Mouse (Mus musculus) myocyte (in vitro differentiated cells): ENCODE measurements at regions not wholly inside any gene's neighbourhood (a gene's known extent, or its start where the extent isn't known, plus 50 kb on each side); places are given as distances from the start of the nearest gene placed in this dataset.

ENCODE experiments used
- H3K27me3 ChIP-seq: one replicate; pipeline ENCODE4 v1.6.1; 2011; ENCODE audit not compliant: control insufficient read depth, insufficient read depth, insufficient read length
- H3K36me3 ChIP-seq: one replicate; pipeline ENCODE4 v1.6.1; 2011; ENCODE audit not compliant: control insufficient read depth, insufficient read depth
- H3K4me2 ChIP-seq: one replicate; pipeline ENCODE4 v1.6.1; 2011; ENCODE audit warnings: low read depth, control low read depth
- H3K4me3 ChIP-seq: one replicate; pipeline ENCODE4 v1.5.1; 2011; ENCODE audit warnings: mild to moderate bottlenecking, control low read depth, moderate library complexity
- H3K79me2 ChIP-seq: one replicate; pipeline ENCODE4 v1.6.1; 2011; ENCODE audit not compliant: control insufficient read depth, insufficient read depth
- H3ac ChIP-seq: one replicate; pipeline ENCODE4 v1.6.1; 2011; ENCODE audit not compliant: control insufficient read depth, insufficient read length
- CEBPB ChIP-seq: IDR thresholded peaks from 2 replicates; pipeline ENCODE4 v1.6.1; 2011; ENCODE audit warnings: mild to moderate bottlenecking, moderate library complexity; ENCODE audit not compliant: poor library complexity, insufficient read depth, severe bottlenecking
- E2F4 ChIP-seq: IDR thresholded peaks from one replicate; pipeline ENCODE4 v1.6.1; 2011; ENCODE audit warnings: mild to moderate bottlenecking, control low read depth, moderate library complexity; ENCODE audit not compliant: insufficient read depth
- MAX ChIP-seq: IDR thresholded peaks from one replicate; pipeline ENCODE4 v1.6.1; 2011; ENCODE audit warnings: low read depth, mild to moderate bottlenecking, control low read depth
- MYOD1 ChIP-seq, 3 experiments: IDR thresholded peaks; one replicate each; pipeline ENCODE4 v1.6.1; 2011; ENCODE audit warnings: control low read depth in 2 of 3, low read depth in 2 of 3, mild to moderate bottlenecking in 2 of 3, moderate library complexity in 1 of 3; ENCODE audit not compliant: insufficient read length in 2 of 3, control insufficient read depth in 1 of 3
- MYOG ChIP-seq, 3 experiments: IDR thresholded peaks; one replicate each; pipeline ENCODE4 v1.6.1; 2011; ENCODE audit warnings: control low read depth in 2 of 3, low read depth in 2 of 3, mild to moderate bottlenecking in 2 of 3; ENCODE audit not compliant: insufficient read length in 2 of 3, control insufficient read depth in 1 of 3, insufficient read depth in 1 of 3
- POLR2A ChIP-seq: IDR thresholded peaks from one replicate; pipeline ENCODE4 v1.6.1; 2011; ENCODE audit warnings: low read depth, mild to moderate bottlenecking, control low read depth, moderate library complexity; ENCODE audit not compliant: insufficient read length
- POLR2AphosphoS2 ChIP-seq: IDR thresholded peaks from one replicate; pipeline ENCODE4 v1.6.1; 2011; ENCODE audit warnings: low read depth, control low read depth; ENCODE audit not compliant: insufficient read length
- REST ChIP-seq: IDR thresholded peaks from one replicate; pipeline ENCODE4 v1.6.1; 2011; ENCODE audit warnings: mild to moderate bottlenecking, control low read depth, moderate library complexity; ENCODE audit not compliant: insufficient read depth, insufficient read length
- SRF ChIP-seq: IDR thresholded peaks from one replicate; pipeline ENCODE4 v1.6.1; 2011; ENCODE audit warnings: low read depth; ENCODE audit not compliant: control insufficient read depth, insufficient read length
- TCF12 ChIP-seq: IDR thresholded peaks from one replicate; pipeline ENCODE4 v1.6.1; 2011; ENCODE audit warnings: mild to moderate bottlenecking, control low read depth; ENCODE audit not compliant: poor library complexity, insufficient read depth, severe bottlenecking
- TCF3 ChIP-seq: IDR thresholded peaks from one replicate; pipeline ENCODE4 v1.6.1; 2011; ENCODE audit warnings: low read depth, control low read depth; ENCODE audit not compliant: insufficient read length
- USF1 ChIP-seq: IDR thresholded peaks from one replicate; pipeline ENCODE4 v1.6.1; 2011; ENCODE audit warnings: low read depth, mild to moderate bottlenecking, control low read depth, moderate library complexity

DNA sequence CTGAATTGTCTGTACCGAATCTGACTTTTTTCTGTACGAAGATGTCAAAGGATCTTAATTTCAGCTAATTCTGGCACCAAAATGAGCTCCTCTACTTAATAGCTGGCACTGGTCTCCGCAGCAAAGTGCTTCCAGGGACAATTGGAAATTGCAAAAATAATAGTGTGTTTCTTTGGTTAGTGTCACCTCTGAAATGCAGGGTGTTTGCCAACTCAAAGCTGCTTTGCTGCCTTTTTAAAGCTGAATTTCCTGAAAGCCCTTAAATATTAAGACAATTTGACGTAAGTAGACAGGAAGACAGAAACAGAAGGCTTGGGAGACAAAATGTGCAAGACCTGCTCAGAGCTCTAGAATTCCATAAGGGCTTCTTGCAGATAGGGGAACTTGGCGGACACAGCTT is 288.5 kb upstream of the Npvf start:
- Histone ChIP-seq H3ac (no peak overlapping the region), H3K27me3 (peaks cover 6% of the 10 kb centered on the region), H3K36me3 (no peaks in the 10 kb centered on the region), H3K4me2 (no peak overlapping the region), H3K79me2 (no peaks in the 10 kb centered on the region), H3K4me3 (no peak overlapping the region)
- no peak for TF ChIP-seq MYOG (IDR thresholded peaks at IDR 0.05; ENCODE audit: control insufficient read depth in 1 of 3, insufficient read depth in 1 of 3, insufficient read length in 2 of 3, low read depth in 2 of 3)
- TF ChIP-seq E2F4, result no peak
- no peak for TF ChIP-seq MAX
- no peak for TF ChIP-seq REST
- TF ChIP-seq POLR2AphosphoS2, result no peak
- TF ChIP-seq POLR2A, result no peak
- TF ChIP-seq USF1, result no peak
- no peak for TF ChIP-seq TCF3
- no peak for TF ChIP-seq SRF
- no peak for TF ChIP-seq MYOD1 (IDR thresholded peaks at IDR 0.05; ENCODE audit: control insufficient read depth in 1 of 3, insufficient read length in 2 of 3, low read depth in 2 of 3)
- no peak for TF ChIP-seq CEBPB
- no peak for TF ChIP-seq TCF12

GRCm38 (mm10) chr6:50948061-50948460 is 293.8 kb upstream of the Npvf start:
- H3K27me3 ChIP-seq, result peaks cover 12% of the 10 kb centered on the region
- H3K4me2 ChIP-seq, result no peak overlapping the region
- H3ac ChIP-seq, result no peak overlapping the region
- H3K4me3 ChIP-seq, result no peak overlapping the region
- TF ChIP-seq TCF3 (no peak), USF1 (no peak), REST (no peak), CEBPB (no peak), POLR2AphosphoS2 (no peak), MYOD1 (IDR thresholded peaks at IDR 0.05; ENCODE audit: control insufficient read depth in 1 of 3, insufficient read length in 2 of 3, low read depth in 2 of 3) (no peak), E2F4 (no peak), MYOG (IDR thresholded peaks at IDR 0.05; ENCODE audit: control insufficient read depth in 1 of 3, insufficient read depth in 1 of 3, insufficient read length in 2 of 3, low read depth in 2 of 3) (no peak), TCF12 (no peak), SRF (no peak), POLR2A (no peak), MAX (no peak)
- H3K36me3 ChIP-seq, result no peaks in the 10 kb centered on the region
- no peaks in the 10 kb centered on the region for H3K79me2 ChIP-seq

DNA sequence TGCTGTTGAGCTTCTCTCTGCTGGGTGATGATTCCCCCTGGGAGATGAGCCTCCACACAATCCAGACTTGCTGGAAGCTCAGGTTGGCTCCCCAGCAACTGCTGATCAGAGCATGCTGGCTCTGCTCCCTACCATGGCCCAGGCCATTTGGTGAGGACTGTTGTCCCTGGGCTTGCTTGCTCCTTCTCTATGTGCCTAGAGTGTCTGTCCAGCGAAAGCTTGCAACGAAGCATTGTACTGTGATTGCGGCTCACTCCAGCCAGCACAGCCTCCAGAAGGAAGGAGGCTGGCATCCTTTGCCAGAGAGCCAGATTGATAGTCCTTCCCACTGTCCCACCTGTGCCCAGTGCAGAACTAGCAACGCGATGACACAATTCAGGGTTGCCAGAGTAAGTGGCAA is 295.1 kb upstream of the Npvf start:
- Histone ChIP-seq H3K4me3 (no peak overlapping the region), H3K79me2 (no peaks in the 10 kb centered on the region), H3K36me3 (no peaks in the 10 kb centered on the region), H3K27me3 (peaks cover 12% of the 10 kb centered on the region), H3K4me2 (no peak overlapping the region), H3ac (no peak overlapping the region)
- TF ChIP-seq USF1 (no peak), MYOG (IDR thresholded peaks at IDR 0.05; ENCODE audit: control insufficient read depth in 1 of 3, insufficient read depth in 1 of 3, insufficient read length in 2 of 3, low read depth in 2 of 3) (no peak), TCF12 (no peak), MAX (no peak), E2F4 (no peak), MYOD1 (IDR thresholded peaks at IDR 0.05; ENCODE audit: control insufficient read depth in 1 of 3, insufficient read length in 2 of 3, low read depth in 2 of 3) (no peak), POLR2AphosphoS2 (no peak), CEBPB (no peak), TCF3 (no peak), REST (no peak), SRF (no peak), POLR2A (no peak)

DNA sequence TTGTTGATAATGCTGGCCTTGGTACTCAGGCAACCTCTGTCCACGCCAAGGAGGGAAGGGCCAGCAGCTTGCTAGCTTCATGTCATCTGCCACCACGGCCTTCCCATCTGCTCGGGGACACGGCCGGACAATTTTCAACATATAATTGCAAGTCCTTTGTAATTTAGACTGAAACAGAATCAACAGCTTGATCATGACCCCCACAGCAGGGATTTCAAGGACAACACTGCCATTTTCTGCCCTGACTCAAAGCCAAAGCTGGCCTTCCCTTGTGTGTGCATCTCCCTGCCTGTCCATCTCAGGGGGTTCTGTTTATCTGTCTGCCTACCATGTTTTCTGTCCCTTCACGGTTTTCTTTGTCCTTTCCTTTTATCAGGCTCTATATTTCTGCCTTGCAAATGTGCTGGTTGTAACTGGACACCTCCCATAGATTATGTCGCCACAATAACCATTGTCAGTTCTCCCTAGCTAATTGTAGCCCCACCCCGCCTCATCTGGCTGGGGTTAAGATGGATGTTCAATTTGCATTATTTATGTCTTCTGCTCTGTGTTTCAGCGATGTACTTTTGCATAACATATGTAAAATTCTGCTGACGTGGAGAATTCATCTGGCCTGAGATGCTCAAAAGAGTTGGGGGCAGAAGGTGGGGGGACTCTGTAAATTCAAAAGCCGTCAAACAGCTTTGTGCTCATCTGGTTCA is 295.8 kb upstream of the Npvf start:
- Histone ChIP-seq H3K36me3 (no peaks in the 10 kb centered on the region), H3ac (no peak overlapping the region), H3K4me3 (no peak overlapping the region), H3K4me2 (no peak overlapping the region), H3K79me2 (no peaks in the 10 kb centered on the region), H3K27me3 (peaks cover 12% of the 10 kb centered on the region)
- TF ChIP-seq REST, result no peak
- no peak for TF ChIP-seq POLR2A
- no peak for TF ChIP-seq USF1
- no peak for TF ChIP-seq CEBPB
- no peak for TF ChIP-seq E2F4
- no peak for TF ChIP-seq SRF
- TF ChIP-seq TCF3, result no peak
- TF ChIP-seq MYOD1 (IDR thresholded peaks at IDR 0.05; ENCODE audit: control insufficient read depth in 1 of 3, insufficient read length in 2 of 3, low read depth in 2 of 3), result no peak
- TF ChIP-seq TCF12, result no peak
- TF ChIP-seq MYOG (IDR thresholded peaks at IDR 0.05; ENCODE audit: control insufficient read depth in 1 of 3, insufficient read depth in 1 of 3, insufficient read length in 2 of 3, low read depth in 2 of 3), result no peak
- TF ChIP-seq MAX, result no peak
- TF ChIP-seq POLR2AphosphoS2, result no peak
